Mouse (Mus musculus): ENCODE data around the gene Arhgef3. TPM values are rescaled to one million over a fixed set of nuclear protein-coding genes. Genes with fewer than 3 reads are reported as not detected.

The Arhgef3 gene
- 5.4 and 6.8 TPM in 2 replicates for polyA plus RNA-seq (2014; fragmentation: Nextera tagmentation; extraction: Ambion mirVana)

GRCm38 (mm10) chr14:27114362-27115274 is at the start of gene Arhgef3:
TSS of gene Arhgef3 (plus strand) at chr14:27114899.
- Histone ChIP-seq H3K4me2 (ENCODE audit: low read depth, low read length) (peak within 1 kb of the TSS; percentile 98), H3K9me3 (replicated peaks; ENCODE audit: control insufficient read depth, low read length) (no peaks in the 10 kb centered on the region), H3K4me1 (ENCODE audit: control insufficient read depth, insufficient read depth, low read length) (no peaks in the 10 kb centered on the region), H3K9ac (replicated peaks; ENCODE audit: low read length) (peak within 1 kb of the TSS; percentile 50), H3K27ac (replicated peaks; ENCODE audit: low read depth, low read length) (no peak within 1 kb of the TSS), H3K4me3 (ENCODE audit: low read depth, low read length) (peak within 1 kb of the TSS; percentile 56), H3K36me3 (replicated peaks; ENCODE audit: control insufficient read depth, insufficient read depth, low read depth, low read length) (no peaks in the 10 kb centered on the region), H3K27me3 (ENCODE audit: control insufficient read depth, insufficient read depth, low read length) (peaks cover 9% of the 10 kb centered on the region)
- WGBS = under 1% methylated on average over 56 of the region's 58 CpGs
- ATAC-seq (replicated peaks; ENCODE audit: insufficient number of reproducible peaks, low FRiP score, low TSS enrichment, low read depth) (peak; percentile 51; the same call in 1 of the 2 replicates), DNase-seq (ENCODE audit: low spot score) (peak; percentile 62)

- Histone ChIP-seq H3K4me1 (ENCODE audit: control insufficient read depth, insufficient read depth, low read length) (peaks cover 33% of the 10 kb centered on the region), H3K9me3 (replicated peaks; ENCODE audit: control insufficient read depth, low read length) (no peaks in the 10 kb centered on the region), H3K27ac (replicated peaks; ENCODE audit: low read depth, low read length) (peak overlapping the region; percentile 90), H3K27me3 (ENCODE audit: control insufficient read depth, insufficient read depth, low read length) (no peaks in the 10 kb centered on the region), H3K4me3 (ENCODE audit: low read depth, low read length) (no peak overlapping the region), H3K36me3 (replicated peaks; ENCODE audit: control insufficient read depth, insufficient read depth, low read depth, low read length) (no peaks in the 10 kb centered on the region), H3K4me2 (ENCODE audit: low read depth, low read length) (peak overlapping the region; percentile 14), H3K9ac (replicated peaks; ENCODE audit: low read length) (peak overlapping the region; percentile 30; the same call in 1 of the 2 replicates)
- ATAC-seq (replicated peaks; ENCODE audit: insufficient number of reproducible peaks, low FRiP score, low TSS enrichment, low read depth) (peak; percentile 78), DNase-seq (ENCODE audit: low spot score) (peak; percentile 92)
- 3% methylated on average over 9 of the region's 9 CpGs for WGBS
These were observed 48.3 kb upstream of the Arhgef3 start for GRCm38 (mm10) chr14:27066171-27066929.

GRCm38 (mm10) chr14:27067866-27068271 is 46.8 kb upstream of the Arhgef3 start:
- peak overlapping the region; percentile 11; the same call in 1 of the 2 replicates for H3K4me2 ChIP-seq (ENCODE audit: low read depth, low read length)
- no peaks in the 10 kb centered on the region for H3K9me3 ChIP-seq (replicated peaks; ENCODE audit: control insufficient read depth, low read length)
- H3K27me3 ChIP-seq (ENCODE audit: control insufficient read depth, insufficient read depth, low read length) = no peaks in the 10 kb centered on the region
- WGBS = 18% methylated on average over 6 of the region's 6 CpGs
- peaks cover 34% of the 10 kb centered on the region for H3K4me1 ChIP-seq (ENCODE audit: control insufficient read depth, insufficient read depth, low read length)
- DNase-seq (ENCODE audit: low spot score) (peak; percentile 92), ATAC-seq (replicated peaks; ENCODE audit: insufficient number of reproducible peaks, low FRiP score, low TSS enrichment, low read depth) (no peak; the same call in 1 of the 2 replicates)
- H3K4me3 ChIP-seq (ENCODE audit: low read depth, low read length) = no peak overlapping the region
- no peaks in the 10 kb centered on the region for H3K36me3 ChIP-seq (replicated peaks; ENCODE audit: control insufficient read depth, insufficient read depth, low read depth, low read length)
- H3K9ac ChIP-seq (replicated peaks; ENCODE audit: low read length) = peak overlapping the region; percentile 13; the same call in 1 of the 2 replicates
- peak overlapping the region; percentile 90 for H3K27ac ChIP-seq (replicated peaks; ENCODE audit: low read depth, low read length)

GRCm38 (mm10) chr14:27069434-27070097 is 45.1 kb upstream of the Arhgef3 start:
- Histone ChIP-seq H3K4me1 (ENCODE audit: control insufficient read depth, insufficient read depth, low read length) (peaks cover 39% of the 10 kb centered on the region), H3K27me3 (ENCODE audit: control insufficient read depth, insufficient read depth, low read length) (no peaks in the 10 kb centered on the region), H3K36me3 (replicated peaks; ENCODE audit: control insufficient read depth, insufficient read depth, low read depth, low read length) (no peaks in the 10 kb centered on the region), H3K9ac (replicated peaks; ENCODE audit: low read length) (no peak overlapping the region), H3K27ac (replicated peaks; ENCODE audit: low read depth, low read length) (peak overlapping the region; percentile 42), H3K4me2 (ENCODE audit: low read depth, low read length) (no peak overlapping the region), H3K4me3 (ENCODE audit: low read depth, low read length) (no peak overlapping the region), H3K9me3 (replicated peaks; ENCODE audit: control insufficient read depth, low read length) (no peaks in the 10 kb centered on the region)
- ATAC-seq (replicated peaks; ENCODE audit: insufficient number of reproducible peaks, low FRiP score, low TSS enrichment, low read depth) = no peak
- DNase-seq (ENCODE audit: low spot score) = peak; percentile 76
- 15% methylated on average over 8 of the region's 8 CpGs for WGBS

- 18% methylated on average over 3 of the region's 3 CpGs for WGBS
- no peaks in the 10 kb centered on the region for H3K36me3 ChIP-seq (replicated peaks; ENCODE audit: control insufficient read depth, insufficient read depth, low read depth, low read length)
- no peak overlapping the region for H3K9ac ChIP-seq (replicated peaks; ENCODE audit: low read length)
- no peaks in the 10 kb centered on the region for H3K9me3 ChIP-seq (replicated peaks; ENCODE audit: control insufficient read depth, low read length)
- no peak for ATAC-seq (replicated peaks; ENCODE audit: insufficient number of reproducible peaks, low FRiP score, low TSS enrichment, low read depth)
- DNase-seq (ENCODE audit: low spot score) = no peak
- H3K4me1 ChIP-seq (ENCODE audit: control insufficient read depth, insufficient read depth, low read length) = peaks cover 42% of the 10 kb centered on the region
- no peak overlapping the region for H3K4me2 ChIP-seq (ENCODE audit: low read depth, low read length)
- H3K27me3 ChIP-seq (ENCODE audit: control insufficient read depth, insufficient read depth, low read length) = no peaks in the 10 kb centered on the region
- no peak overlapping the region for H3K4me3 ChIP-seq (ENCODE audit: low read depth, low read length)
- peak overlapping the region; percentile 42 for H3K27ac ChIP-seq (replicated peaks; ENCODE audit: low read depth, low read length)
These were observed 44.6 kb upstream of the Arhgef3 start for GRCm38 (mm10) chr14:27070128-27070527.

- no peak for ATAC-seq (replicated peaks; ENCODE audit: insufficient number of reproducible peaks, low FRiP score, low TSS enrichment, low read depth)
These were observed 43.9 kb upstream of the Arhgef3 start for GRCm38 (mm10) chr14:27070758-27071157.

GRCm38 (mm10) chr14:27071985-27072384 is 42.7 kb upstream of the Arhgef3 start:
- 14% methylated on average over 3 of the region's 3 CpGs for WGBS
- H3K27me3 ChIP-seq (ENCODE audit: control insufficient read depth, insufficient read depth, low read length) = no peaks in the 10 kb centered on the region
- 0 out of 2 replicates have a peak overlapping the region, but pooled peaks have one; percentile 9 for H3K27ac ChIP-seq (replicated peaks; ENCODE audit: low read depth, low read length)
- DNase-seq (ENCODE audit: low spot score) = peak; percentile 76
- no peak overlapping the region for H3K9ac ChIP-seq (replicated peaks; ENCODE audit: low read length)
- no peak overlapping the region for H3K4me3 ChIP-seq (ENCODE audit: low read depth, low read length)
- no peaks in the 10 kb centered on the region for H3K9me3 ChIP-seq (replicated peaks; ENCODE audit: control insufficient read depth, low read length)
- no peaks in the 10 kb centered on the region for H3K36me3 ChIP-seq (replicated peaks; ENCODE audit: control insufficient read depth, insufficient read depth, low read depth, low read length)
- H3K4me1 ChIP-seq (ENCODE audit: control insufficient read depth, insufficient read depth, low read length) = peaks cover 28% of the 10 kb centered on the region
- ATAC-seq (replicated peaks; ENCODE audit: insufficient number of reproducible peaks, low FRiP score, low TSS enrichment, low read depth) = no peak
- H3K4me2 ChIP-seq (ENCODE audit: low read depth, low read length) = no peak overlapping the region

More at GRCm38 (mm10) chr14:27070758-27071157, 43.9 kb upstream of the Arhgef3 start:
- WGBS = 10% methylated on average over 9 of the region's 9 CpGs
- Histone ChIP-seq H3K4me2 (ENCODE audit: low read depth, low read length) (no peak overlapping the region), H3K27ac (replicated peaks; ENCODE audit: low read depth, low read length) (0 out of 2 replicates have a peak overlapping the region, but pooled peaks have one; percentile 1), H3K9me3 (replicated peaks; ENCODE audit: control insufficient read depth, low read length) (no peaks in the 10 kb centered on the region), H3K9ac (replicated peaks; ENCODE audit: low read length) (no peak overlapping the region), H3K4me3 (ENCODE audit: low read depth, low read length) (no peak overlapping the region), H3K27me3 (ENCODE audit: control insufficient read depth, insufficient read depth, low read length) (no peaks in the 10 kb centered on the region), H3K4me1 (ENCODE audit: control insufficient read depth, insufficient read depth, low read length) (peaks cover 41% of the 10 kb centered on the region), H3K36me3 (replicated peaks; ENCODE audit: control insufficient read depth, insufficient read depth, low read depth, low read length) (no peaks in the 10 kb centered on the region)
- DNase-seq (ENCODE audit: low spot score) = peak; percentile 60
